Mouse (Mus musculus): ENCODE results near the gene D430041D05Rik. TPM values are rescaled to one million over a fixed set of nuclear protein-coding genes. Genes with fewer than 3 reads are reported as not detected.
A peak's percentile ranks its signal among the peaks of the same experiment; 100 is the strongest.
"Not testable (repeated sequence)": the region's sequence is repeated elsewhere in the genome, so short reads cannot be mapped to it uniquely, and the experiment has no call there.

The D430041D05Rik gene
- total RNA-seq, 2 experiments from 2014 or later, result 5.2 to 5.3 TPM

- DNase-seq (ENCODE audit: low spot score in 2 of 2), result no peak
Observed at GRCm38 (mm10) chr2:104123540-104123939, 287.3 kb downstream of the D430041D05Rik start.

DNA sequence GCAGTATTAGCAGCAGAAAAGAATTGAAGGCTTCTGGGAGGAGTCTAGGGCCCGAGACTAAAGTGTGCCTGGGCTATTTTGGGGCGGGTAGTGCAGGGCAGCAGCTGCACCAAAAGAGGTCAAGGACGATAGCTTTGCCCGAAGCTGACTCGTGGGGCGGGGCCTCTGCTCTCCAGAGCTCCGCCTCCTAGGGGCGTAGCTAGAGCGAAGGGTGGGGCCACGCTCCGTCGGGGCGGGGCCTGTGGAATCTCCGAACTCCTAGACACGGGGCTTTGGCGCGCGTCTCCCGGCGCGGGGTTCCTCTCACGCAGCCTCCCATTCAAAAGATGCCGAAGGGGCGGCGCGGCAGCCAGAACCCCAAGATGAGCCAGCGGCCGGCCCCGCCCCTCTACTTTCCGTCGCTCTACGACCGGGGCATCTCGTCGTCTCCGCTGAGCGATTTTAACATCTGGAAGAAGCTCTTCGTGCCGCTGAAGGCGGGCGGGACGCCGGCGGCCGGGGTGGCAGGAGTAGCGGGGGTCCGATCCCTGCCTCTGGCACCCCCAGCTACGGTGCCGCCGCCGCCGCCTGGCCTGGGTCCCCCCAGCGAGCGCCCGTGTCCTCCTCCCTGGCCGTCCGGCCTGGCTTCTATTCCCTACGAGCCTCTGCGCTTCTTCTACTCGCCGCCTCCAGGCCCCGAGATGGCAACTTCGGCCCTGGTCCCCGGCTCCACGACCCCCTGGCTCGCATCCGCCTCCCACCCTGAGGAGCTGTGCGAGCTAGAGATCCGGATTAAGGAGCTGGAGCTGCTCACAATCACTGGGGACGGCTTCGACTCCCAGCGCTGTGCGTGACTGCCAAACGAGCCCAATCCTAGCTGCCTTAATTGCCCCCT, 288.1 kb downstream of the D430041D05Rik start, which contains the start of gene A930018P22Rik:
TSS of gene A930018P22Rik (plus strand) at position 265 of the 874 bp plus-strand sequence.
- peak; percentile 81 to 84 for DNase-seq (ENCODE audit: low spot score in 2 of 2)

GRCm38 (mm10) chr2:104121681-104122504, 288.9 kb downstream of the D430041D05Rik start:
- DNase-seq (ENCODE audit: low spot score in 2 of 2), result no peak

GRCm38 (mm10) chr2:104120312-104120711, 290.5 kb downstream of the D430041D05Rik start:
- DNase-seq (ENCODE audit: low spot score in 2 of 2), result no peak

DNA sequence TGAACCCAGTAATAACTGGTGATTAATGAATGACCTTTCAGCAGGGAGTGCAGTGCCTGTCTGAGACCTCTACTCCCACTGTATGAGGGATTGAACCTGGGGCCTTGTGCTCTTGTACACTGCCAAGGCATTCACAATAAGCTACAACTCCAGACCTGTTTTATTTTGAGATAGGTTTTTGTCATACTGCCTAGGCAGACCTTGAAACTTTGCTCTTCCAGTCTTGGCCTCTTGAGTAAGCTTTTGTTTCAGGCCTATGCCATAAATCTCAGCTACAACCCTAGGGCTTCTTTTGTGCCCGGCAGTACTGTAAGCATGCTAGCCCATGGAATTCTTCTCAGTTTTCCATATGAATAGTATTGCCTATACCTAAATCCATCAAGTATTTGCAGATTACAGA, 291.7 kb downstream of the D430041D05Rik start:
- no peak for DNase-seq (ENCODE audit: low spot score in 2 of 2)

DNA sequence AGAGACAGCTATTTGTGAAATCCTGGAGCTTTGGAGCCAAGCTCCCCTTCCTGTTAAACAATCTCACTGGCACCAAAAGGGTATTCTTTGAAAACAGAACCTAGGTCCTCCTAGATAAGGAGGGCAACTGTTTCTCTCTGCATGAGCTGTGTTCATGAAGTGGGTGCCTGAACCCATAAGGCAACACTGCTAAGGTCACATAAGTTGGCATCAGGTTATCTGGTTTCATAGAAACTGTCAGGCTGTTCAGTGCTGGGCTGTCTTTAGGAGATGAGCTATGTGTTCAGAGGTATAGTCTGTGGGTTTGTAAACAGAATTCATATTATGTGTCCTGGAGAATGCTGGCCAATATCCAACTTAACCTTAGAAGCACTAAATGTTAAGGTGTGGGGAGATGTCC, 293.6 kb downstream of the D430041D05Rik start:
- not testable (repeated sequence) for DNase-seq (ENCODE audit: low spot score in 2 of 2)

GRCm38 (mm10) chr2:104114898-104115297, 295.9 kb downstream of the D430041D05Rik start:
- no peak for DNase-seq (ENCODE audit: low spot score in 2 of 2)

- DNase-seq (ENCODE audit: low spot score in 2 of 2), result not testable (repeated sequence)
Observed at GRCm38 (mm10) chr2:104113563-104113962, 297.2 kb downstream of the D430041D05Rik start.

DNA sequence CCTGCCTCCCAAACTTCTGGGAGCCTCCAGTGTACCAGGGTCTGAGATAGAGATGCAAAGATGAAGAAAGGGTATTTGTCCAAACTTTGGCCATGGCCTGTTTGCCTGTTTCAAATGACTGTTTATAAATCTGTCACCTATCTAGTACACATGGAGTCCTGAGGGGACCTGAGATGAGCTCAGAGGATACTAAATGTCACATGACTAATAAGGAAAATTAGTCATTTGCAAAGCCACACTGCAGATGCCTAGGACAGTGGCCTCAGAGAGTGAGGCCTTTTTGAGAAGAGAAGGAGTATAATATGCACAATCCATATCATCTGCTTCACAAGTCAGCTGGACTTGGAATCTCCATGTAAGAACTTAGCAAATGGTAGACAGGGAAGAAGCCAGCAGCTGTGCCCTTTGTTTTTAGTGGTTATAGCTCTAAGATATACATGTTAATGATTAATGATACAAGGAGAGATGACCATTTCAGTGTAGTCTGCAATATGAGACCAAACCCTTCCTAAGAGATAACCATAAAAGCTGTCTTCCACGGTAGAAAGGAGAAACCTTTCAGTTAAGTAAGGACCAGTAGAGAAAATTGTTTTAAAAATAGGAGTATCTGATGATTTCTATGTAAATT, 299.5 kb downstream of the D430041D05Rik start:
- DNase-seq (ENCODE audit: low spot score in 2 of 2), result not testable (repeated sequence)

- no peak for DNase-seq (ENCODE audit: low spot score in 2 of 2)
Observed at GRCm38 (mm10) chr2:104110031-104110430, 300.8 kb downstream of the D430041D05Rik start.

- no peak for DNase-seq (ENCODE audit: low spot score in 2 of 2)
Observed at GRCm38 (mm10) chr2:104109528-104109927, 301.3 kb downstream of the D430041D05Rik start.

GRCm38 (mm10) chr2:104109021-104109420, 301.8 kb downstream of the D430041D05Rik start:
- DNase-seq (ENCODE audit: low spot score in 2 of 2), result not testable (repeated sequence)

GRCm38 (mm10) chr2:104104800-104105199, 306.0 kb downstream of the D430041D05Rik start:
- DNase-seq (ENCODE audit: low spot score in 2 of 2), result no peak

- DNase-seq (ENCODE audit: low spot score in 2 of 2), result no peak
Observed at GRCm38 (mm10) chr2:104099946-104100345, 310.9 kb downstream of the D430041D05Rik start.

DNA sequence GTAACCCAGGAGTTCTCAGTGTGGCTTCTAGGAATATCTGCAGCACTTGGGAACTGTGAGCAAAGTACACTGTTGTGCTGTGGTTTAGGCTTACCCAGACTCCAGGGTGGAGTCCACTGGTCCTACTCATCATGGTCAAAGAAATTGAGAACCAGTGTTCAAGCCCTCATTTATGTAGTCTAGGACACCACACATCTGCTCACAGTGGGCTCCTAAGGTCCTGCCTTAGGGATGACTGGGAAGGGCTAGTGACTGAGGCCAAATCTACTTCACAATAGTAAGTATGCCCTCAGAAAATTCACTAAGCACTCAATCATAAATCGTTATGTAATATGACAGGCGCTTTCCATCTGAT, 311.6 kb downstream of the D430041D05Rik start:
- no peak for DNase-seq (ENCODE audit: low spot score in 2 of 2)

GRCm38 (mm10) chr2:104098529-104099230, 312.1 kb downstream of the D430041D05Rik start:
- DNase-seq (ENCODE audit: low spot score in 2 of 2), result no peak

DNA sequence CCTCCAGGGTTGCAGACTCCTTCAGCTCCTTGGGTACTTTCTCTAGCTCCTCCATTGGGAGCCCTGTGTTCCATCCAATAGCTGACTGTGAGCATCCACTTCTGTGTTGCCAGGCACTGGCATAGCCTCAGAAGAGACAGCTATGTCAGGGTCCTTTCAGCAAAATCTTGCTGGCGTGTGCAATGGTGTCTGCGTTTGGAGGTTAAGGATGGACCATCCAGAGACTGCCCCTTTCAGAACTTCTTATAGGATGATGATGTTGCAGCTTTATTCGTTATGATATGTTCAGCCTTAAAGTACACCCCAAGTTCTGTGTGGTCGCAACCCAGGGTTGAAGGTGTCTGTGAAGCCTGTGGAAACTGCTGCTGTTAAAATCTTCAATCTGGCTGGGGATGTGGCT, 313.4 kb downstream of the D430041D05Rik start:
- not testable (repeated sequence) for DNase-seq (ENCODE audit: low spot score in 2 of 2)

DNA sequence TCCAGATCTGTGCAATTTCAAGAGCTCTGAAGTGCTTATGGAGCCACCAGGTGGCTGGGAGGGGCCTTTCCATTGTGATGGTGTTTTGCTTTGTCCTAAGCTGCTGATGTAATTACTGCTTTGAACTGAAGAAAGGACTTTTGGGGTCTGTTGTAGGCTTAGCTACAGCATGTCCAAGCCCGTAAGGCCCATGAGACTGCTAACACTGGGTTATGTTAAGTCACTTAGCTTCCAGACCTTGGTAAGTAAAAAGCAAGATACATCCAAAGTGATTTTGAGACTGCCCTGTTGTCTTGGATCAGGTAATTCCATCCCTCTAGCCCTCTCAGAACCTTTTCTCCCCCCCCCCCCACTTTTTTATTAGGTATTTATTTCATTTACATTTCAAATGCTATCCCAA, 314.0 kb downstream of the D430041D05Rik start:
- not testable (repeated sequence) for DNase-seq (ENCODE audit: low spot score in 2 of 2)

DNA sequence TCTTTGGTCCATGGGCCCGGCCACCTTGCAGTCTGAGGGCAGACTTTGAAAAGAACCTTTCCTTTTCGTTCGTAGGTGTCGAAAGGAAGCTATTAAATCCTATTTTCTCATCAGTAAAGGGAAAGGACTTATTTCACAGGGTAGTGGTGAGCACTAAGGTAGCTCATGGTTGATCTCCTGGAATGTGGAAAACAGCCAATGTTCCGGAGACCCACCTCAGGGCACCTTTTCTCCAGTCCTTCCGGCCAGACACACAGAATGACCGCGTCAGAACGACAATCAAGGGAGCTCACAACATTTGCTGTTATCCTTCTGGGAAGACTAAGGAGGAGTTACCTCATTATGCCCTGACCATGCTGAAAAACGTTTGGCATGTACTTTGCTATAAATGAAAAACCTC, 314.6 kb downstream of the D430041D05Rik start:
- no peak for DNase-seq (ENCODE audit: low spot score in 2 of 2)

- DNase-seq (ENCODE audit: low spot score in 2 of 2), result peak; percentile 39 to 54
Observed at GRCm38 (mm10) chr2:104095741-104096213, 315.0 kb downstream of the D430041D05Rik start, which contains the start of gene Cd59a. Gene Cd59a (plus strand): TSS chr2:104095801.
